Mouse (Mus musculus): ENCODE measurements at regions not wholly inside any gene's neighbourhood (a gene's known extent, or its start where the extent isn't known, plus 50 kb on each side); places are given as distances from the start of the nearest gene placed in this dataset.

GRCm38 (mm10) chr4:89000200-89000599 lies 120.2 kb upstream of the Ifne start:
- Histone ChIP-seq H3K36me3 (no peaks in the 10 kb centered on the region), H3K9me3 (no peaks in the 10 kb centered on the region), H3K9ac (replicated peaks) (no peak overlapping the region), H3K4me1 (replicated peaks) (no peaks in the 10 kb centered on the region), H3K4me3 (replicated peaks) (no peak overlapping the region), H3K27me3 (no peaks in the 10 kb centered on the region), H3K4me2 (replicated peaks) (no peak overlapping the region), H3K27ac (no peak overlapping the region)
- WGBS = 83% methylated on average over 6 of the region's 6 CpGs
- ATAC-seq = no peak

- ATAC-seq = no peak
- Histone ChIP-seq H3K4me1 (replicated peaks) (no peaks in the 10 kb centered on the region), H3K4me3 (replicated peaks) (no peak overlapping the region), H3K9me3 (no peaks in the 10 kb centered on the region), H3K9ac (replicated peaks) (no peak overlapping the region), H3K27me3 (no peaks in the 10 kb centered on the region), H3K36me3 (no peaks in the 10 kb centered on the region), H3K27ac (no peak overlapping the region), H3K4me2 (replicated peaks) (no peak overlapping the region)
- WGBS = 89% methylated on average over 5 of the region's 5 CpGs
These were observed 118.3 kb upstream of the Ifne start for GRCm38 (mm10) chr4:88998286-88998685.

- Histone ChIP-seq H3K9ac (replicated peaks) (no peak overlapping the region), H3K4me2 (replicated peaks) (no peak overlapping the region), H3K27ac (no peak overlapping the region), H3K4me3 (replicated peaks) (no peak overlapping the region), H3K4me1 (replicated peaks) (no peaks in the 10 kb centered on the region), H3K36me3 (no peaks in the 10 kb centered on the region), H3K9me3 (no peaks in the 10 kb centered on the region), H3K27me3 (no peaks in the 10 kb centered on the region)
- no peak for ATAC-seq
- WGBS = 89% methylated on average over 5 of the region's 5 CpGs
These were observed 115.3 kb upstream of the Ifne start for GRCm38 (mm10) chr4:88995129-88995919.

GRCm38 (mm10) chr4:88994486-88994885 lies 114.5 kb upstream of the Ifne start:
- H3K27ac ChIP-seq = no peak overlapping the region
- 85% methylated on average over 4 of the region's 4 CpGs for WGBS
- no peaks in the 10 kb centered on the region for H3K27me3 ChIP-seq
- H3K36me3 ChIP-seq = no peaks in the 10 kb centered on the region
- H3K4me3 ChIP-seq (replicated peaks) = no peak overlapping the region
- no peaks in the 10 kb centered on the region for H3K9me3 ChIP-seq
- no peak overlapping the region for H3K9ac ChIP-seq (replicated peaks)
- ATAC-seq = no peak
- no peaks in the 10 kb centered on the region for H3K4me1 ChIP-seq (replicated peaks)
- no peak overlapping the region for H3K4me2 ChIP-seq (replicated peaks)

GRCm38 (mm10) chr4:88992498-88992897 lies 112.5 kb upstream of the Ifne start:
- no peaks in the 10 kb centered on the region for H3K4me1 ChIP-seq (replicated peaks)
- WGBS = 95% methylated on average over 2 of the region's 2 CpGs
- no peak overlapping the region for H3K4me3 ChIP-seq (replicated peaks)
- H3K27ac ChIP-seq = no peak overlapping the region
- H3K9ac ChIP-seq (replicated peaks) = no peak overlapping the region
- no peaks in the 10 kb centered on the region for H3K36me3 ChIP-seq
- ATAC-seq = no peak
- no peaks in the 10 kb centered on the region for H3K27me3 ChIP-seq
- H3K4me2 ChIP-seq (replicated peaks) = no peak overlapping the region
- no peaks in the 10 kb centered on the region for H3K9me3 ChIP-seq

GRCm38 (mm10) chr4:88988363-88988762 lies 108.4 kb upstream of the Ifne start:
- Histone ChIP-seq H3K9ac (replicated peaks) (no peak overlapping the region), H3K27me3 (no peaks in the 10 kb centered on the region), H3K4me2 (replicated peaks) (no peak overlapping the region), H3K27ac (no peak overlapping the region), H3K36me3 (no peaks in the 10 kb centered on the region), H3K9me3 (no peaks in the 10 kb centered on the region), H3K4me1 (replicated peaks) (no peaks in the 10 kb centered on the region), H3K4me3 (replicated peaks) (no peak overlapping the region)
- no peak for ATAC-seq
- 74% methylated on average over 4 of the region's 4 CpGs for WGBS

- no peak overlapping the region for H3K27ac ChIP-seq
- H3K4me3 ChIP-seq (replicated peaks) = no peak overlapping the region
- 55% methylated on average over 1 of the region's 1 CpGs for WGBS
- ATAC-seq = no peak
- no peak overlapping the region for H3K9ac ChIP-seq (replicated peaks)
- no peaks in the 10 kb centered on the region for H3K4me1 ChIP-seq (replicated peaks)
- H3K9me3 ChIP-seq = no peaks in the 10 kb centered on the region
- H3K27me3 ChIP-seq = no peaks in the 10 kb centered on the region
- no peak overlapping the region for H3K4me2 ChIP-seq (replicated peaks)
- no peaks in the 10 kb centered on the region for H3K36me3 ChIP-seq
These were observed 107.1 kb upstream of the Ifne start for GRCm38 (mm10) chr4:88987103-88987502.

GRCm38 (mm10) chr4:88982457-88982856 lies 102.5 kb upstream of the Ifne start:
- ATAC-seq = no peak
- Histone ChIP-seq H3K9me3 (no peaks in the 10 kb centered on the region), H3K9ac (replicated peaks) (no peak overlapping the region), H3K27me3 (no peaks in the 10 kb centered on the region), H3K4me3 (replicated peaks) (no peak overlapping the region), H3K4me2 (replicated peaks) (no peak overlapping the region), H3K27ac (no peak overlapping the region), H3K36me3 (no peaks in the 10 kb centered on the region), H3K4me1 (replicated peaks) (no peaks in the 10 kb centered on the region)
- 96% methylated on average over 3 of the region's 3 CpGs for WGBS

- Histone ChIP-seq H3K27ac (no peak overlapping the region), H3K4me2 (replicated peaks) (no peak overlapping the region), H3K27me3 (no peaks in the 10 kb centered on the region), H3K4me1 (replicated peaks) (no peaks in the 10 kb centered on the region), H3K4me3 (replicated peaks) (no peak overlapping the region), H3K36me3 (no peaks in the 10 kb centered on the region), H3K9me3 (no peaks in the 10 kb centered on the region), H3K9ac (replicated peaks) (no peak overlapping the region)
- no peak for ATAC-seq
- 73% methylated on average over 3 of the region's 3 CpGs for WGBS
These were observed 97.3 kb upstream of the Ifne start for GRCm38 (mm10) chr4:88977099-88977888.

- Histone ChIP-seq H3K9ac (replicated peaks) (no peak overlapping the region), H3K4me2 (replicated peaks) (no peak overlapping the region), H3K4me1 (replicated peaks) (no peaks in the 10 kb centered on the region), H3K9me3 (no peaks in the 10 kb centered on the region), H3K27ac (no peak overlapping the region), H3K27me3 (no peaks in the 10 kb centered on the region), H3K36me3 (no peaks in the 10 kb centered on the region), H3K4me3 (replicated peaks) (no peak overlapping the region)
- no peak for ATAC-seq
- 89% methylated on average over 2 of the region's 2 CpGs for WGBS
These were observed 94.5 kb upstream of the Ifne start for GRCm38 (mm10) chr4:88974535-88974934.

GRCm38 (mm10) chr4:88969134-88969841 lies 89.3 kb upstream of the Ifne start:
- Histone ChIP-seq H3K9ac (replicated peaks) (no peak overlapping the region), H3K27me3 (no peaks in the 10 kb centered on the region), H3K27ac (no peak overlapping the region), H3K4me1 (replicated peaks) (no peaks in the 10 kb centered on the region), H3K36me3 (no peaks in the 10 kb centered on the region), H3K4me3 (replicated peaks) (no peak overlapping the region), H3K4me2 (replicated peaks) (no peak overlapping the region), H3K9me3 (no peaks in the 10 kb centered on the region)
- ATAC-seq = no peak
- 49% methylated on average over 6 of the region's 6 CpGs for WGBS

GRCm38 (mm10) chr4:88959621-88960020 lies 79.6 kb upstream of the Ifne start:
- no peak overlapping the region for H3K27ac ChIP-seq
- WGBS = 71% methylated on average over 3 of the region's 3 CpGs
- no peak overlapping the region for H3K4me2 ChIP-seq (replicated peaks)
- no peak overlapping the region for H3K4me3 ChIP-seq (replicated peaks)
- H3K4me1 ChIP-seq (replicated peaks) = no peaks in the 10 kb centered on the region
- no peaks in the 10 kb centered on the region for H3K36me3 ChIP-seq
- no peaks in the 10 kb centered on the region for H3K9me3 ChIP-seq
- H3K27me3 ChIP-seq = no peaks in the 10 kb centered on the region
- no peak for ATAC-seq
- no peak overlapping the region for H3K9ac ChIP-seq (replicated peaks)

Data from midbrain, embryonic 13.5 days (tissue).